Mouse (Mus musculus) mouse embryonic stem cell (cell line): ENCODE results near the gene 1700080E11Rik.
"Not testable (repeated sequence)": the region's sequence is repeated elsewhere in the genome, so short reads cannot be mapped to it uniquely, and the experiment has no call there.

Experiments used
- in situ Hi-C, 2 experiments: fragments of 300-500 bp; cut with MboI; formaldehyde crosslinking; loops; 1 replicate in 1 of 2; 3 replicates in 1 of 2; pipeline ENCODE4 v1.14.3; 2019 to 2020; ENCODE audit warnings: low sequenced_read_pairs in 2 of 2, low pct_unique_long_range_greater_than_20kb in 1 of 2, mixed read lengths in 1 of 2; ENCODE audit not compliant: unreplicated experiment in 1 of 2

The 1700080E11Rik gene

GRCm38 (mm10) chr9:105144992-105145391 lies at the start of gene 1700080E11Rik:
1700080E11Rik (minus strand) TSS chr9:105145092.
- in situ Hi-C loops, result no loop called here

- in situ Hi-C loops, result no loop called here
These were observed 41.8 kb upstream of the 1700080E11Rik start for GRCm38 (mm10) chr9:105186725-105187124.

- in situ Hi-C loops, result no loop called here
These were observed 37.5 kb upstream of the 1700080E11Rik start for GRCm38 (mm10) chr9:105182392-105182791.

- in situ Hi-C loops, result no loop called here
These were observed 5.7 kb downstream of the 1700080E11Rik start for GRCm38 (mm10) chr9:105139204-105139603.

- in situ Hi-C loops, result no loop called here
These were observed 8.5 kb downstream of the 1700080E11Rik start for GRCm38 (mm10) chr9:105136404-105136803.

- in situ Hi-C loops, result no loop called here
These were observed 10.4 kb downstream of the 1700080E11Rik start for GRCm38 (mm10) chr9:105134536-105134935.

GRCm38 (mm10) chr9:105132002-105132367 lies 12.9 kb downstream of the 1700080E11Rik start:
- in situ Hi-C loops, result no loop called here

- in situ Hi-C loops, result no loop called here
These were observed 13.5 kb downstream of the 1700080E11Rik start, which contains the start of gene Nudt16 for GRCm38 (mm10) chr9:105131253-105132001. Nudt16 (minus strand) TSS chr9:105131824.

- in situ Hi-C loops, result no loop called here
These were observed 14.6 kb downstream of the 1700080E11Rik start for GRCm38 (mm10) chr9:105130331-105130730.

- in situ Hi-C loops, result not testable (repeated sequence)
These were observed 19.7 kb downstream of the 1700080E11Rik start for GRCm38 (mm10) chr9:105125206-105125605.

GRCm38 (mm10) chr9:105103893-105104292 lies 41.0 kb downstream of the 1700080E11Rik start:
- in situ Hi-C loops, result no loop called here

GRCm38 (mm10) chr9:105101911-105102310 lies 43.0 kb downstream of the 1700080E11Rik start:
- in situ Hi-C loops, result no loop called here

GRCm38 (mm10) chr9:105100807-105101570 lies 43.9 kb downstream of the 1700080E11Rik start:
- in situ Hi-C loops, result no loop called here
